Mouse (Mus musculus) kidney, embryonic 16.5 days (tissue): ENCODE measurements around the gene Ears2. TPM values are rescaled to one million over a fixed set of nuclear protein-coding genes. Genes with fewer than 3 reads are reported as not detected.

Experiments
- ATAC-seq: fragments of 200-750 bp; cut with Nextera tagmentation; 2 replicates; pipeline ENCODE4 v1.8.0; 2017; ENCODE audit warnings: moderate TSS enrichment; ENCODE audit not compliant: low FRiP score, low TSS enrichment
- H3K27ac ChIP-seq: fragments of 300-500 bp; sonication (generic); 2 replicates; pipeline ENCODE4 v1.5.1; 2014; ENCODE audit warnings: low read length
- H3K27me3 ChIP-seq: fragments of 300-500 bp; sonication (generic); 2 replicates; pipeline ENCODE4 v1.6.1; 2014; ENCODE audit warnings: low read length, control low read depth, mixed read lengths; ENCODE audit not compliant: insufficient read depth
- H3K36me3 ChIP-seq: fragments of 300-500 bp; sonication (generic); 2 replicates; pipeline ENCODE4 v1.6.1; 2014; ENCODE audit warnings: low read length, control low read depth, mixed read lengths; ENCODE audit not compliant: insufficient read depth
- H3K4me1 ChIP-seq: fragments of 300-500 bp; sonication (generic); 2 replicates; pipeline ENCODE4 v1.6.1; 2014; ENCODE audit warnings: low read length, control low read depth, mixed read lengths; ENCODE audit not compliant: insufficient read depth
- H3K4me2 ChIP-seq: fragments of 300-500 bp; sonication (generic); replicated peaks from 2 replicates; pipeline ENCODE4 v1.6.1; 2014; ENCODE audit warnings: low read depth, low read length
- H3K4me3 ChIP-seq: fragments of 300-500 bp; sonication (generic); 2 replicates; pipeline ENCODE4 v1.5.1; 2014; ENCODE audit warnings: mild to moderate bottlenecking, low read length
- H3K9ac ChIP-seq: fragments of 300-500 bp; sonication (generic); replicated peaks from 2 replicates; pipeline ENCODE4 v1.6.1; 2014; ENCODE audit warnings: low read length
- H3K9me3 ChIP-seq: fragments of 300-500 bp; sonication (generic); 2 replicates; pipeline ENCODE4 v1.6.1; 2016; ENCODE audit warnings: low read length, control low read depth
- WGBS: fragments of 180-500 bp; shearing (Covaris S2); extraction: QIAGEN DNeasy Blood & Tissue Kit; methylation state at CpG from one replicate; pipeline ENCODE4 v1.1.7; 2014; 5-methylcytosine and 5-hydroxymethylcytosine counted together
- polyA plus RNA-seq: library from polyadenylated mRNA; unstranded; fragments of >200 nt; fragmentation: Nextera tagmentation; extraction: Ambion mirVana; gene quantifications from 2 replicates; pipeline ENCODE4 v1.2.1, GENCODE M21; 2015

Gene Ears2
- polyA plus RNA-seq, 1 experiment from 2014 or later, result 19.4 TPM

GRCm38 (mm10) chr7:122079798-122080554 lies 12.9 kb upstream of the Ears2 start:
- no peak overlapping the region for H3K4me2 ChIP-seq
- no peaks in the 10 kb centered on the region for H3K9me3 ChIP-seq
- H3K4me1 ChIP-seq, result no peaks in the 10 kb centered on the region
- H3K4me3 ChIP-seq, result no peak overlapping the region
- WGBS, result 92% methylated on average over 8 of the region's 8 CpGs
- no peak overlapping the region for H3K9ac ChIP-seq
- no peak overlapping the region for H3K27ac ChIP-seq
- H3K36me3 ChIP-seq, result peaks cover 60% of the 10 kb centered on the region
- no peak for ATAC-seq
- H3K27me3 ChIP-seq, result no peaks in the 10 kb centered on the region

- no peak for ATAC-seq
Observed at GRCm38 (mm10) chr7:122074374-122074773, 7.3 kb upstream of the Ears2 start.

GRCm38 (mm10) chr7:122067517-122068381 lies 686 bp upstream of the Ears2 start:
- Histone ChIP-seq H3K36me3 (peaks cover 26% of the 10 kb centered on the region), H3K27ac (peak overlapping the region; percentile 97), H3K9ac (peak overlapping the region; percentile 98), H3K4me1 (peaks cover 17% of the 10 kb centered on the region), H3K4me2 (peak overlapping the region; percentile 69), H3K9me3 (no peaks in the 10 kb centered on the region), H3K27me3 (no peaks in the 10 kb centered on the region), H3K4me3 (peak overlapping the region; percentile 99)
- ATAC-seq, result peak; percentile 43
- under 1% methylated on average over 50 of the region's 58 CpGs for WGBS

More at GRCm38 (mm10) chr7:122074374-122074773, 7.3 kb upstream of the Ears2 start:
- 92% methylated on average over 3 of the region's 3 CpGs for WGBS
- Histone ChIP-seq H3K27me3 (no peaks in the 10 kb centered on the region), H3K4me1 (no peaks in the 10 kb centered on the region; the same call in 1 of the 2 replicates), H3K4me3 (no peak overlapping the region), H3K9me3 (no peaks in the 10 kb centered on the region), H3K9ac (no peak overlapping the region), H3K36me3 (peaks cover 76% of the 10 kb centered on the region), H3K4me2 (no peak overlapping the region), H3K27ac (no peak overlapping the region)

GRCm38 (mm10) chr7:122066102-122066944 lies 740 bp downstream of the Ears2 start:
- H3K36me3 ChIP-seq, result peaks cover 18% of the 10 kb centered on the region
- peaks cover 17% of the 10 kb centered on the region for H3K4me1 ChIP-seq
- ATAC-seq, result no peak; the same call in 1 of the 2 replicates
- H3K27me3 ChIP-seq, result no peaks in the 10 kb centered on the region
- 15% methylated on average over 31 of the region's 31 CpGs for WGBS
- H3K4me3 ChIP-seq, result peak overlapping the region; percentile 99
- H3K9me3 ChIP-seq, result no peaks in the 10 kb centered on the region
- H3K9ac ChIP-seq, result peak overlapping the region; percentile 98
- peak overlapping the region; percentile 69 for H3K4me2 ChIP-seq
- H3K27ac ChIP-seq, result peak overlapping the region; percentile 97

GRCm38 (mm10) chr7:122065656-122066055 lies 1.4 kb downstream of the Ears2 start:
- Histone ChIP-seq H3K36me3 (peaks cover 15% of the 10 kb centered on the region), H3K4me3 (peak overlapping the region; percentile 99), H3K27me3 (no peaks in the 10 kb centered on the region), H3K27ac (no peak overlapping the region; the same call in 1 of the 2 replicates), H3K4me2 (peak overlapping the region; percentile 69), H3K9ac (peak overlapping the region; percentile 98; the same call in 1 of the 2 replicates), H3K9me3 (no peaks in the 10 kb centered on the region), H3K4me1 (peaks cover 17% of the 10 kb centered on the region)
- 67% methylated on average over 1 of the region's 1 CpGs for WGBS
- no peak for ATAC-seq

- no peak overlapping the region for H3K27ac ChIP-seq
- H3K9me3 ChIP-seq, result peaks cover 4% of the 10 kb centered on the region; the same call in 1 of the 2 replicates
- H3K9ac ChIP-seq, result no peak overlapping the region
- H3K36me3 ChIP-seq, result peaks cover 36% of the 10 kb centered on the region
- ATAC-seq, result no peak
- WGBS, result 84% methylated on average over 5 of the region's 5 CpGs
- H3K27me3 ChIP-seq, result no peaks in the 10 kb centered on the region
- H3K4me3 ChIP-seq, result no peak overlapping the region
- H3K4me1 ChIP-seq, result no peaks in the 10 kb centered on the region
- no peak overlapping the region for H3K4me2 ChIP-seq
Observed at GRCm38 (mm10) chr7:122056633-122057032, 10.4 kb downstream of the Ears2 start.

- ATAC-seq, result 0 out of 2 replicates have a peak, but pooled peaks have one; percentile 27
Observed at GRCm38 (mm10) chr7:122050834-122051233, 16.2 kb downstream of the Ears2 start.

GRCm38 (mm10) chr7:122048191-122048590 lies 18.9 kb downstream of the Ears2 start:
- Histone ChIP-seq H3K27me3 (no peaks in the 10 kb centered on the region), H3K4me3 (no peak overlapping the region), H3K36me3 (peaks cover 27% of the 10 kb centered on the region), H3K9me3 (no peaks in the 10 kb centered on the region), H3K27ac (no peak overlapping the region), H3K4me1 (no peaks in the 10 kb centered on the region), H3K4me2 (no peak overlapping the region), H3K9ac (no peak overlapping the region)
- 98% methylated on average over 9 of the region's 9 CpGs for WGBS
- ATAC-seq, result no peak

More at GRCm38 (mm10) chr7:122050834-122051233, 16.2 kb downstream of the Ears2 start:
- Histone ChIP-seq H3K9ac (no peak overlapping the region), H3K36me3 (peaks cover 49% of the 10 kb centered on the region), H3K4me3 (no peak overlapping the region), H3K4me1 (no peaks in the 10 kb centered on the region), H3K27me3 (no peaks in the 10 kb centered on the region), H3K27ac (peak overlapping the region; percentile 51), H3K9me3 (no peaks in the 10 kb centered on the region), H3K4me2 (no peak overlapping the region)
- WGBS, result 65% methylated on average over 1 of the region's 1 CpGs

GRCm38 (mm10) chr7:122046813-122047212 lies 20.2 kb downstream of the Ears2 start:
- H3K9me3 ChIP-seq, result no peaks in the 10 kb centered on the region
- H3K4me2 ChIP-seq, result no peak overlapping the region
- no peak overlapping the region for H3K4me3 ChIP-seq
- H3K36me3 ChIP-seq, result peaks cover 27% of the 10 kb centered on the region
- H3K4me1 ChIP-seq, result no peaks in the 10 kb centered on the region
- H3K27me3 ChIP-seq, result no peaks in the 10 kb centered on the region
- no peak for ATAC-seq
- H3K9ac ChIP-seq, result no peak overlapping the region
- 89% methylated on average over 2 of the region's 2 CpGs for WGBS
- no peak overlapping the region for H3K27ac ChIP-seq
